Mouse (Mus musculus) liver, embryonic 12.5 days (tissue): Measurements from ENCODE around the gene Zfp980. TPM values are rescaled to one million over a fixed set of nuclear protein-coding genes. Genes with fewer than 3 reads are reported as not detected.

ENCODE experiments used
- polyA plus RNA-seq: library from polyadenylated mRNA; unstranded; fragments of >200 nt; fragmentation: Nextera tagmentation; extraction: Ambion mirVana; gene quantifications from 2 replicates; pipeline ENCODE4 v1.2.1, GENCODE M21; 2016

The Zfp980 gene
- polyA plus RNA-seq, 1 experiment from 2014 or later = not detected

Other genes with a start within 250 kb of the Zfp980 start
- gene Zfp990, start 159.9 kb upstream of the Zfp980 start, polyA plus RNA-seq = 0.04 and 0.19 TPM in 2 replicates
- gene Gm13212, start 85.5 kb upstream of the Zfp980 start, polyA plus RNA-seq = 2.7 and 3.2 TPM in 2 replicates
- gene Zfp986, start 198.1 kb downstream of the Zfp980 start, polyA plus RNA-seq = not detected in 2 replicates